Mouse (Mus musculus): ENCODE measurements around the gene Mapk7.

Mapk7 gene

GRCm38 (mm10) chr11:61465422-61465821, 28.8 kb downstream of the Mapk7 start:
- no peak for DNase-seq (ENCODE audit: low spot score in 2 of 2)

- no peak for DNase-seq (ENCODE audit: low spot score in 2 of 2)
These were observed 30.1 kb downstream of the Mapk7 start for GRCm38 (mm10) chr11:61464071-61464470.

- no peak for DNase-seq (ENCODE audit: low spot score in 2 of 2)
These were observed 44.5 kb downstream of the Mapk7 start for GRCm38 (mm10) chr11:61449499-61450292.

- no peak for DNase-seq (ENCODE audit: low spot score in 2 of 2)
These were observed 45.5 kb downstream of the Mapk7 start for GRCm38 (mm10) chr11:61448599-61449225.

- no peak for DNase-seq (ENCODE audit: low spot score in 2 of 2)
These were observed 46.2 kb downstream of the Mapk7 start for GRCm38 (mm10) chr11:61448041-61448440.

GRCm38 (mm10) chr11:61447296-61447695, 46.9 kb downstream of the Mapk7 start:
- DNase-seq (ENCODE audit: low spot score in 2 of 2), result no peak

- DNase-seq (ENCODE audit: low spot score in 2 of 2), result no peak
These were observed 50.4 kb downstream of the Mapk7 start for GRCm38 (mm10) chr11:61443807-61444206.

GRCm38 (mm10) chr11:61441670-61442069, 52.5 kb downstream of the Mapk7 start:
- no peak for DNase-seq (ENCODE audit: low spot score in 2 of 2)

GRCm38 (mm10) chr11:61440416-61440815, 53.8 kb downstream of the Mapk7 start:
- no peak for DNase-seq (ENCODE audit: low spot score in 2 of 2)

- no peak for DNase-seq (ENCODE audit: low spot score in 2 of 2)
These were observed 55.0 kb downstream of the Mapk7 start for GRCm38 (mm10) chr11:61439170-61439569.
